Mouse (Mus musculus) testis, adult 2 months (tissue): ENCODE results near the gene Copz2.

Experiments used
- CTCF ChIP-seq: fragments of 200-500 bp; IDR thresholded peaks from 2 replicates; pipeline ENCODE4 v1.5.1; 2012; ENCODE audit warnings: low read depth, mild to moderate bottlenecking, inconsistent platforms, low read length, moderate library complexity; ENCODE audit not compliant: control insufficient read depth, insufficient read depth, insufficient replicate concordance
- POLR2A ChIP-seq: fragments of 200-500 bp; IDR thresholded peaks from 2 replicates; pipeline ENCODE4 v1.6.1; 2012; ENCODE audit warnings: low read depth, mild to moderate bottlenecking, inconsistent platforms, low read length, moderate library complexity; ENCODE audit not compliant: control insufficient read depth

- no peak for TF ChIP-seq POLR2A
- TF ChIP-seq CTCF, result no peak
These were observed 25.5 kb upstream of the Copz2 start for GRCm38 (mm10) chr11:96823880-96824782.
